9 mouse cellular contexts compared by ENCODE assay signal in the genomic region with DNA sequence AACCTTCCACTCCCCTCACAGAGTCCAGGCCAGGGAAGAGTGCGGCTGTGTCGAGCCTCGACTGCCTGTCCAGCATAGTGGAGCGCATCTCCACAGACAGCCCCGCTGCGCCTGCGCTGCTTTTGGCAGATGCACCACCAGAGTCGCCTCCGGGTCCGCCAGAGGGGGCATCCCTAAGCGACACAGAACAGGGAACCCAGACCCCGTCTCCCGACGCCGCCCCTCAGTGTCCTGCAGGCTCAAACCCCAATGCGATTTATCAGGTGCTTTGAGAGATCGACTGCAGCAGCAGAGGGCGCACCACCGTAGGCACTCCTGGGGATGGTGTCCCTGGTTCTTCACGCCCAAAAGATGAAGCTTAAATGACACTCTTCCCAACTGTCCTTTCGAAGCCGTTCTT. TPM values are rescaled to one million over a fixed set of nuclear protein-coding genes. Genes with fewer than 3 reads are reported as not detected.
A peak's percentile ranks its signal among the peaks of the same experiment; 100 is the strongest.
DNase-seq lines count a peak whose midpoint lies in the region; ATAC-seq and TF ChIP-seq lines count a peak whose summit lies in the region.
"Had no signal": no experiment of that assay in that cellular context is flagged by ENCODE, and none has a peak within 500 bp of the region (broad histone marks: within the 10 kb centered on the region; RNA-seq: fewer than 3 reads in every experiment).

No protein-coding gene starts in this region.

- peaks cover 13% of the 10 kb centered on the region for H3K4me1 ChIP-seq in embryonic facial prominence, embryonic 12.5 days
- H3K4me1 ChIP-seq in limb, embryonic 12.5 days (replicated peaks), result peaks cover 23% of the 10 kb centered on the region
- no peaks in the 10 kb centered on the region for H3K4me1 ChIP-seq in stomach, postnatal 0 days (replicated peaks; ENCODE audit: control insufficient read depth, insufficient read depth)

- H3K9ac ChIP-seq in embryonic facial prominence, embryonic 12.5 days, result no peak overlapping the region
- H3K9ac ChIP-seq in limb, embryonic 12.5 days (replicated peaks), result no peak overlapping the region
- no peak overlapping the region for H3K9ac ChIP-seq in stomach, postnatal 0 days (ENCODE audit: low read length)
- H3K9ac ChIP-seq: lung, embryonic 15.5 days had no signal

- H3K27me3 ChIP-seq in embryonic facial prominence, embryonic 12.5 days, result peaks cover 67% of the 10 kb centered on the region
- H3K27me3 ChIP-seq in limb, embryonic 12.5 days, result peaks cover 85% of the 10 kb centered on the region
- H3K27me3 ChIP-seq in stomach, postnatal 0 days (ENCODE audit: control insufficient read depth, insufficient read depth, low read length), result peaks cover 17% of the 10 kb centered on the region; the same call in 1 of the 2 replicates

- H3K9me3 ChIP-seq in embryonic facial prominence, embryonic 12.5 days, result no peaks in the 10 kb centered on the region
- H3K9me3 ChIP-seq in limb, embryonic 12.5 days, result no peaks in the 10 kb centered on the region
- H3K9me3 ChIP-seq in stomach, postnatal 0 days (ENCODE audit: control insufficient read depth, low read length), result no peaks in the 10 kb centered on the region
- H3K9me3 ChIP-seq: lung, embryonic 15.5 days had no signal

- peak overlapping the region; percentile 28; the same call in 1 of the 2 replicates for H3K4me3 ChIP-seq in embryonic facial prominence, embryonic 12.5 days
- peak overlapping the region; percentile 27 for H3K4me3 ChIP-seq in limb, embryonic 12.5 days (replicated peaks)
- no peak overlapping the region for H3K4me3 ChIP-seq in stomach, postnatal 0 days (ENCODE audit: low read depth, low read length)
- H3K4me3 ChIP-seq: lung, embryonic 15.5 days had no signal

- TF ChIP-seq CTCF in stomach, postnatal 0 days (IDR thresholded peaks at IDR 0.05; ENCODE audit: low read depth), result peak; percentile 58

- intact Hi-C loops in left cerebral cortex, postnatal 14 days (cut with DNase I), result loop anchor here (2.0 to 5.0 kb wide), 2 partner anchors 97 to 281 kb away; no protein-coding TSS in a partner anchor

- 2% methylated on average over 22 of the region's 22 CpGs for WGBS in embryonic facial prominence, embryonic 12.5 days
- WGBS in limb, embryonic 12.5 days, result 3% methylated on average over 22 of the region's 22 CpGs
- WGBS in stomach, postnatal 0 days, result 3% methylated on average over 22 of the region's 22 CpGs

- peak overlapping the region; percentile 42 for H3K4me2 ChIP-seq in embryonic facial prominence, embryonic 12.5 days (replicated peaks)
- peak overlapping the region; percentile 33 for H3K4me2 ChIP-seq in limb, embryonic 12.5 days
- H3K4me2 ChIP-seq in stomach, postnatal 0 days (replicated peaks; ENCODE audit: low read depth), result no peak overlapping the region
- H3K4me2 ChIP-seq: lung, embryonic 15.5 days had no signal

- no peaks in the 10 kb centered on the region for H3K36me3 ChIP-seq in embryonic facial prominence, embryonic 12.5 days
- H3K36me3 ChIP-seq in limb, embryonic 12.5 days, result no peaks in the 10 kb centered on the region
- no peaks in the 10 kb centered on the region for H3K36me3 ChIP-seq in stomach, postnatal 0 days (ENCODE audit: control insufficient read depth, insufficient read depth, low read length)
- H3K36me3 ChIP-seq: lung, embryonic 15.5 days had no signal

- no peak overlapping the region for H3K27ac ChIP-seq in embryonic facial prominence, embryonic 12.5 days
- no peak overlapping the region for H3K27ac ChIP-seq in limb, embryonic 12.5 days
- no peak overlapping the region for H3K27ac ChIP-seq in stomach, postnatal 0 days (replicated peaks)
- H3K27ac ChIP-seq: lung, embryonic 15.5 days had no signal

- no peak for TF ChIP-seq EP300 in stomach, postnatal 0 days (optimal IDR thresholded peaks at IDR 0.05)

- DNase-seq in kidney, postnatal 10 days, result peak; percentile 20
- no peak for DNase-seq in kidney, adult 18-20 months
- DNase-seq in ZHBTc4 (ENCODE audit: low read depth, low spot score), result peak; percentile 49
- DNase-seq in stomach, postnatal 0 days (ENCODE audit: low spot score), result no peak
- no peak for DNase-seq in left cerebral cortex, postnatal 14 days (ENCODE audit: low spot score in 2 of 2)
- no peak for DNase-seq in adipocyte (ENCODE audit: low spot score)

- ATAC-seq in embryonic facial prominence, embryonic 12.5 days (ENCODE audit: insufficient number of reproducible peaks, insufficient read depth, low FRiP score, low TSS enrichment), result no peak
- no peak for ATAC-seq in limb, embryonic 12.5 days (ENCODE audit: insufficient number of reproducible peaks, insufficient read depth, low FRiP score, low TSS enrichment, low read depth)
- no peak for ATAC-seq in stomach, postnatal 0 days (ENCODE audit: low FRiP score, low TSS enrichment)

RNA-seq across cellular contexts. Expression of a gene that starts 1.8 kb away (rescaled TPM):
- polyA plus RNA-seq in embryonic facial prominence, embryonic 12.5 days (2016; fragmentation: Nextera tagmentation; extraction: Ambion mirVana), result 27.4 and 28.8 TPM in 2 replicates
- 48.4 and 52.3 TPM in 2 replicates for polyA plus RNA-seq in limb, embryonic 12.5 days (2016; fragmentation: Nextera tagmentation; extraction: Ambion mirVana)
- polyA plus RNA-seq in stomach, postnatal 0 days (2015; fragmentation: Nextera tagmentation; extraction: Ambion mirVana), result 0.50 and 0.79 TPM in 2 replicates
- not detected for total RNA-seq in left cerebral cortex, postnatal 14 days (2021)

RNA-seq across cellular contexts. Expression of a gene that starts 18.2 kb away (rescaled TPM):
- 0.50 and 0.81 TPM in 2 replicates for polyA plus RNA-seq in embryonic facial prominence, embryonic 12.5 days (2016; fragmentation: Nextera tagmentation; extraction: Ambion mirVana)
- polyA plus RNA-seq in limb, embryonic 12.5 days (2016; fragmentation: Nextera tagmentation; extraction: Ambion mirVana), result 0.03 and 0.14 TPM in 2 replicates
- 0.18 TPM in 2 replicates for polyA plus RNA-seq in stomach, postnatal 0 days (2015; fragmentation: Nextera tagmentation; extraction: Ambion mirVana)
- 10 to 100 TPM; 85.9 to 88.0 TPM for total RNA-seq in left cerebral cortex, postnatal 14 days (2021)

Comparison
In these comparisons a context has a peak if more than half of its experiments do, and no peak if none do; other contexts are left out.
1. DNase-seq: peak in kidney, postnatal 10 days (single experiment) and ZHBTc4 (single experiment); none in kidney, adult 18-20 months (single experiment), stomach, postnatal 0 days (single experiment), left cerebral cortex, postnatal 14 days (0 of 2) and adipocyte (single experiment).
2. RNA of a gene that starts 1.8 kb away (polyA plus RNA-seq): 48.4 to 52.3 TPM in limb, embryonic 12.5 days and 27.4 to 28.8 TPM in embryonic facial prominence, embryonic 12.5 days; 0.50 to 0.79 TPM in stomach, postnatal 0 days; every median in the first group is over 10 times any median in the second.